Mouse (Mus musculus) layer of hippocampus, postnatal 10 days (tissue): ENCODE measurements around the gene Dedd. TPM values are rescaled to one million over a fixed set of nuclear protein-coding genes. Genes with fewer than 3 reads are reported as not detected.
"Not testable (repeated sequence)": the region's sequence is repeated elsewhere in the genome, so short reads cannot be mapped to it uniquely, and the experiment has no call there.

Source experiments
- DNase-seq, 2 experiments: peaks; one replicate each; pipeline ENCODE4 v3.0.0; 2021; ENCODE audit warnings: low spot score in 2 of 2
- total RNA-seq, 2 experiments: library from RNA; stranded (reverse); gene quantifications; 2 replicates each; pipeline ENCODE4 v1.2.3; 2021

Gene Dedd
- total RNA-seq, 2 experiments from 2014 or later = 30.9 to 33.7 TPM

DNA sequence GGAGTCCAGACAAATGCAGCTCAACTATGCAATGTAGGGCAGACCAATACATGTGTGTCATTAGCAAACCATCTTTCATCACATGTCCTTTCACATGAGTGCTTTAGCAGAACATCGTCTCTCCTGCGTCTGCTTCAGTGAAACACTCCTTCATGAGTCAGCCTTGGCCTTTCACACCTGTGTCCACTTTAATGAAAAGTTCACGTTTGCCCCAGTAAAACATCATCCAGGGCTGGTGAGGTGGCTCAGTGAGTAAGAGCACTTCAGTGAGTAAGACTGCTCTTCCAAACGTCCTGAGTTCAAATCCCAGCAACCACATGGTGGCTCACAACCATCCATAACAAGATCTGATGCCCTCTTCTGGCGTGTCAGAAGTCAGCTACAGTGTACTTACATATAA lies 22.8 kb upstream of the Dedd start:
- DNase-seq = not testable (repeated sequence)

- DNase-seq = no peak
These were observed 19.6 kb upstream of the Dedd start for GRCm38 (mm10) chr1:171309321-171309720.

GRCm38 (mm10) chr1:171319748-171320147 lies 9.2 kb upstream of the Dedd start:
- DNase-seq = no peak

DNA sequence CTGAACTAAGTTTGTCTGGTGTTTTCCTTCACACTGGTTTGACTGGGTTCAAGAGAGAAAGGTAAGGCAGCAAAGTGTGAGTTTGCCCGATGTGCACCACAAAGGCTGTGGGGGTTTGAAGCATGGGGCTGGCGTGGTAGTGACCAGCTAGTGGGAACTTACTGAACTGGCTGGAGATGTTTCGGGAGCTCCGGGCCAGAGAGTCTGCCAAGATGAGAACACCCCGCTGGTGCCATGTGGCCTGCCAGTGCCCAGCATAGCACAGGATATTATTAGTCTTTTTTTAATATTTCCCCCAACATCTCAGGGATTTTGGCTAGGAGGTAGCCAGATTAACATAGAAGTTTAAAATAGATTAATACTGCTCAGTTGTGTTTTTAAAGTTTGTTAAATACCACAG lies 8.8 kb upstream of the Dedd start:
- no peak for DNase-seq

DNA sequence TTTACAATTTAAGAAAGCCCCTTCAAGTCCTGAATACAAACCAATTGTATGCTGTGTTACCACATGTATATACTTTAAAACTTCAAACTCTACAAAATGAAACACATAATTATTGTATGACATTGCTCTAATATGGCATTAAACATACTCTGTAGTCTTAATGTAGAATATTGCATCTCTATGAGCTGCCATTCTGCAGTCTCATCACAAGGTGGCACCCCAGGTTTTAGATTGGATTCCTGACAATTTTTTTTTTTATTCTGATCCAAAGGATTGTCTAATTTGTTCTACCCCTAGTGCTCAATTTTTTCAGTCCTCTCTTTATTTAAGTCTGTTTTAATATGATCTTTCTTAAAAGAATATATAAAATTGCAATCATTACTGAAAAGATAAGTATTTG lies 7.5 kb upstream of the Dedd start:
- peak in 1 of 2 experiments; percentile 26 for DNase-seq

- no peak for DNase-seq
These were observed 6.9 kb upstream of the Dedd start for GRCm38 (mm10) chr1:171322012-171322411.

GRCm38 (mm10) chr1:171325571-171325970 lies 3.4 kb upstream of the Dedd start:
- DNase-seq = no peak

GRCm38 (mm10) chr1:171326588-171326987 lies 2.4 kb upstream of the Dedd start:
- DNase-seq = not testable (repeated sequence)

DNA sequence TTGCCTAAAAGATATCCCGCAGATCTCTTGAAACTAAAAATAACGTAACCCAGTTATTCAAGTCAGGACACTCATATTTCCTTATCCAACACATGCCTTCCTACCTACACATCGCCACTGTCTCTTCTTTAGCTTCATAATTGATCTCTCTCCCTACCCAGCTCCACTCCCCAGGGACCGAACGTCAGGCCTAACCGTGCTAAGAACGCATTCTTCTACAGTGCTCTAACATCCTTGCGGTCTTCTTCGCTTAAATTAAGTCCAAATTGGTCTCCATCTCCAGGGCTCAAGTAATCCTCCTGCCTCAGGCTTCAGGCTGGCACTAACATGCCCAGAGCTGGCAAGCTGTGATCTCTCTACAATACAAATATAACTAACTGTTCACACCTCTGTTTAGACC lies 701 bp upstream of the Dedd start:
- peak in 1 of 2 experiments; percentile 25 for DNase-seq

DNA sequence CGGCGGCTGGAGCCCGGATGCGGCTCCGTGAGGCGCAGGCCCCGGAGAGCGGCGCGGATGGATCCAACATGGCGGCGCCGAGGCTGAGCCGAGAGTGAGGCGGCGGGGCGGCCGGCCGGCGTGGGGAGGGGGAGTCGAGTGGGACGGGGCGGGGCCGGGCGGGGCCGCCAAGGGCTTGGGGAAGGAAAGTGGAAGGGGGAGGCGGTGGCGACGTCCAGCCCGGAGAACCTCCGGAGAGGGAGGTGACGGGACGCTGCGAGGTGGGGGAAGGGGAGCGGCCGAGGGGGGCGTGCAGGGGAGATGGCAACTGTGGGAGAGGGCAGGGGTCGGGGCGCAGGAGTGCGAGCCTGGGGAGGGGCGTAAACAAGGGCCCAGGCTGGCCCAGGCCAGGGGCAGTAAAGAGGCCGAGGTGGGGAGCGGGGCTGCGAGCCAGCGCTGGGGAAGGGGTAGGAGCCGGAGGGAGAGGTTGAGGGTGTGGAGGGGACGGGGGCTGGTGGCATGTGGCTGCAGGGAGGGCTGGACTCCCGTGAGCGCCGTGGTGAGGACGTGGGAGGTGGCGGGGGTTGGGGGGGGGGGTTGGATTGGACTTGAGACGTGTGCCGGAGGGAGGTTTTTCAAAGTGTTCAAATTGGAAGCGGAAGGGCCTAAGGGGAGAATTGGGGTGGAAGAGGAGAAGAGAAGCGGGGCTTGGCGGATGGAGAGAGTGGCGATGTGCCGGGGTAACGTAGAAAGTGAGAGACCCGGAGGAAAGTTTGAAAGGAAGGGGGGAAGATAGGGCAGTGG lies 679 bp downstream of the Dedd start:
- DNase-seq = no peak

DNA sequence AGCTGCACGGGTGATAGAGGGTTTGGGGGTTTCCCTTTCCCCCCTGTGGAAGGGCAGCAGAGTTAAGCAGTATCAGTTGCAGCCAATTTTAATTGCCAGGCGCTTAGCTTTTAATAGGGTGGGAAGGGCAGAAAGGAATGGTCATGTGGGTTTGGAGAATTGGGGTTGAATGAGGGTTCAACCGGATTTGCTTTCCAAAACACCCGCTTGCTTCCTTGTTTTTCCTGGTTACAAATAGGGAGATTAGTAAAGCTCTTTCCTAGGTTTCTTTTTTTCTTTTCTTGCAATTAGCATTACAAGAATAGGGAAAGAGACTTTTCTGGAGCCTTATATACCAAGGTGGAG lies 1.2 kb downstream of the Dedd start:
- DNase-seq = no peak

GRCm38 (mm10) chr1:171342262-171343207 lies 13.6 kb downstream of the Dedd start:
- no peak for DNase-seq

DNA sequence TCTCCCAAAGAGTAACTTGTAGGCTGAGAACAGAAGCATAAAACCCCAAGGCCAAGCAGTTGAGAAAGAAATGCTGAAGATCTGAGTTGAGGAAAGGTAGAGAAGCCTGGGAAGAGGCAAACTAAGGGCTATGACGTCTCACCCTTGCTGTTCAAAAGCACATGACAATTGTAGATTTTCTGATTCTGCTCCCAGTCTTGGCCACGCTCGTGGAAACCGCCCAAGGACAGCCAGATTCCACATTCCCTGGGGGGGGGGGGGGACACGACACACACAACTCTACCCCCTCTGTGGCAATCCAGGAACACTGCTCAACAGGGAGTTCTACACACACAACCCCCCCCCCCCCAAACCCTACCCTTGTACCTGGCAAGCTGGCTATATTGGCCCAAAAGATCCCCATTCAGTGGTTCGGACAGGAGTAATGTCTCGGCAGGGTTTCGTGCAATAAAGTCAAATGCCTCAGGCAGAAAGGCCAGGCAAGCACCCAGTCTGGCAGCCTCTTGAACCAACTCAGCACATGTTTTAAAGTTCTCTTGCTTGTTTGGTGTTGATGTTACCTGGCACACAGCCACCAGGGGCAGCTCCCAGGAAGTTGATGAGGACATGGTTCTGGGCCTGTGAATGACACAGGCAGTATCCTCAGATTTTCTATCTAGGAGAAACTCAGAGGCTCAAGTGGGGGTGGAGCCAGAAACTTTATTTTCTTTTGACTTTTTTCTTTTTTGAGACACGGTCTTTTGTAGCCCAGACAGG lies 15.2 kb downstream of the Dedd start:
- peak in 1 of 2 experiments; percentile 17 for DNase-seq

DNA sequence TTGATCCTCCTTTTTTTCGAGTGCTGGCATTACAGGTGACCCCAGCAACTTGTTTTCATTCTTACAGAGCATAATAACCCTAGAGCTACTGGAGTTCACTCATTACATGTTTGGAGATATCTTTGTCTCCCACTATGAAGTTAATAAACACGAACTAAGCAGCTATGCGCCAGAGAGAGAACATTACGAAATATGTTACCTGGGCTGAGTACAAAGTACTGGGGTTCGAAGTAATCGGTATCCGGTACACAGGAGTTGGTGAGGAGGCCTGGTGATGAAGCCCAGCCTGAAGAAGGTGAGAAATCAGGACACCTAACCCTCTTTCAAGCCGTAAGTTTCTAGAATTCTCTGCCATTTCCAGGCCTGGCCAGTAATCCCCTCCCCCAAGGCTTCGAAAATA lies 15.8 kb downstream of the Dedd start:
- DNase-seq = no peak

- DNase-seq = peak; percentile 86 to 90
These were observed 16.5 kb downstream of the Dedd start, which contains the start of the genes Nit1 and Pfdn2 for GRCm38 (mm10) chr1:171345225-171346094. Gene Nit1, minus strand, starts transcription at chr1:171345646. Gene Pfdn2, plus strand, starts transcription at chr1:171345670.

- DNase-seq = no peak
These were observed 17.1 kb downstream of the Dedd start for GRCm38 (mm10) chr1:171346095-171346450.

GRCm38 (mm10) chr1:171348665-171349064 lies 19.7 kb downstream of the Dedd start:
- no peak for DNase-seq

- DNase-seq = no peak
These were observed 20.3 kb downstream of the Dedd start for GRCm38 (mm10) chr1:171349210-171349609.

DNA sequence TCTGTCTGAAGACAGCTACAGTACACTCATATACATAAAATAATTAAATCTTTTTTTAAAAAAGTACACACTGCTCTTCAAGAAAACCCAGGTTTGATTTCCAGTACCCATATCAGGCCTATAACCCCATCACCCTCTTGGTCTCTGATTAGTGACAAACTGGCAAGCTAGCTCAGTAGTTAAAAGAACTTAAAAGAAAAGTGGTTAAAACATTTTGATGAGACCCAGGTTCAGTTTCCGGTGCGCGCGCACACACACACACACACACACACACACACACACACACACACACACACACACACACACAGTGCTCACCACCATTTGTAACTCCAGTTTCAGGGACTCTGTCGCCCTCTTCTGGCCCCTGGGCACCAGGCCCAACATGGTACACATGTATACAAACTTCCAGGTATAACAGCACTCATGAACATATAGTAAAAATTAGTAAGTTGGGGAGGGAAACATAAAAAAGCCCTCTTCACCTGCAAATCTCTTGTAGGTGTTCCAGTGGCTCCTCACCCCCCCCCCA lies 26.9 kb downstream of the Dedd start:
- no peak for DNase-seq

DNA sequence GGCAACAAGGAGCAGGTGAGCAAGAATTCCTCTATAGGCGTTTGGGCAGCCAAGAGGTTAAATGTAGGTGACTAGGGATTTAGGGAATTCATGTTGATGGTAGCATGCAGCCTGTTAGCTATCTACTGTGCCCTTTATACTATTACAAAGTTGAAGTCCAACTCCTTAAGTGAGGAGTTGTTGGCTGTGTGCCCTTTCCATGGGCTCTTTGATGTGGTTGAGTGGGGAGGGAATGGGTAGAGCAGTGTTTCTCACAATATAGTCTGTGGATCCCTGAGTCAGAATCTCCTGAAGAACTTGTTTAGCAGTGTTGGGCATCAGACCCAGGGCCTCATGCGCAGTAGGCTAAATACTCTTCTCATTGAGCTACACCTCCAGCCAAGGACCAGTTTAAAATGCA lies 27.9 kb downstream of the Dedd start:
- no peak for DNase-seq
